Mouse (Mus musculus) lung, postnatal 0 days (tissue): ENCODE measurements at regions not wholly inside any gene's neighbourhood (a gene's known extent, or its start where the extent isn't known, plus 50 kb on each side); places are given as distances from the start of the nearest gene placed in this dataset.

Source experiments
- ATAC-seq: fragments of 200-750 bp; cut with Nextera tagmentation; 2 replicates; pipeline ENCODE4 v1.8.0; 2017; ENCODE audit warnings: moderate library complexity
- DNase-seq: peaks from one replicate; pipeline ENCODE4 v3.0.0-alpha.2; 2016; ENCODE audit warnings: low spot score
- H3K27ac ChIP-seq: fragments of 300-500 bp; sonication (generic); 2 replicates; pipeline ENCODE4 v1.5.1; 2014; ENCODE audit warnings: antibody characterized with exemption, mild to moderate bottlenecking, low read length, mixed read lengths
- H3K27me3 ChIP-seq: fragments of 300-500 bp; sonication (generic); replicated peaks from 2 replicates; pipeline ENCODE4 v1.6.1; 2014; ENCODE audit warnings: low read length, mixed read lengths; ENCODE audit not compliant: insufficient read depth
- H3K36me3 ChIP-seq: fragments of 300-500 bp; sonication (generic); 2 replicates; pipeline ENCODE4 v1.6.1; 2014; ENCODE audit warnings: low read length, mixed read lengths; ENCODE audit not compliant: insufficient read depth
- H3K4me1 ChIP-seq: fragments of 300-500 bp; sonication (generic); 2 replicates; pipeline ENCODE4 v1.6.1; 2014; ENCODE audit warnings: antibody characterized with exemption, low read depth, low read length, mixed read lengths; ENCODE audit not compliant: insufficient read depth
- H3K4me2 ChIP-seq: fragments of 300-500 bp; sonication (generic); replicated peaks from 2 replicates; pipeline ENCODE4 v1.6.1; 2014; ENCODE audit warnings: low read depth, mild to moderate bottlenecking, low read length, moderate library complexity, mixed read lengths
- H3K4me3 ChIP-seq: fragments of 300-500 bp; sonication (generic); 2 replicates; pipeline ENCODE4 v1.5.1; 2014; ENCODE audit warnings: low read depth, low read length
- H3K9ac ChIP-seq: fragments of 300-500 bp; sonication (generic); replicated peaks from 2 replicates; pipeline ENCODE4 v1.6.1; 2014; ENCODE audit warnings: low read depth, mild to moderate bottlenecking
- H3K9me3 ChIP-seq: fragments of 300-500 bp; sonication (generic); 2 replicates; pipeline ENCODE4 v1.6.1; 2016; ENCODE audit warnings: low read length, mixed read lengths
- CTCF ChIP-seq: IDR thresholded peaks from 2 replicates; pipeline ENCODE4 v1.5.1; 2016; ENCODE audit warnings: antibody characterized with exemption, mild to moderate bottlenecking
- EP300 ChIP-seq: IDR thresholded peaks from 2 replicates; pipeline ENCODE4 v1.6.1; 2016; ENCODE audit warnings: antibody characterized with exemption, mild to moderate bottlenecking, control low read depth
- WGBS: fragments of 180-500 bp; shearing (Covaris S2); extraction: QIAGEN DNeasy Blood & Tissue Kit; methylation state at CpG from one replicate; pipeline ENCODE4 v1.1.7; 2014; 5-methylcytosine and 5-hydroxymethylcytosine counted together

- no peaks in the 10 kb centered on the region for H3K9me3 ChIP-seq
- H3K36me3 ChIP-seq = no peaks in the 10 kb centered on the region
- H3K27ac ChIP-seq = no peak overlapping the region
- H3K27me3 ChIP-seq = no peaks in the 10 kb centered on the region
- peaks cover 8% of the 10 kb centered on the region; the same call in 1 of the 2 replicates for H3K4me1 ChIP-seq
- H3K4me2 ChIP-seq = no peak overlapping the region
- H3K9ac ChIP-seq = no peak overlapping the region
- no peak overlapping the region for H3K4me3 ChIP-seq
- DNase-seq = peak; percentile 55
- TF ChIP-seq EP300 (0 out of 2 replicates have a peak, but pooled peaks have one; percentile 28), CTCF (0 out of 2 replicates have a peak, but pooled peaks have one; percentile 13)
- WGBS = 16% methylated on average over 5 of the region's 5 CpGs
- ATAC-seq = peak; percentile 49
Observed at GRCm38 (mm10) chr10:3630763-3631223, 90.8 kb downstream of the Iyd start.

GRCm38 (mm10) chr10:3633871-3634496 lies 93.9 kb downstream of the Iyd start:
- ATAC-seq = peak; percentile 92
- peaks cover 8% of the 10 kb centered on the region; the same call in 1 of the 2 replicates for H3K4me1 ChIP-seq
- WGBS = 26% methylated on average over 5 of the region's 5 CpGs
- no peaks in the 10 kb centered on the region for H3K36me3 ChIP-seq
- H3K9me3 ChIP-seq = no peaks in the 10 kb centered on the region
- no peak for TF ChIP-seq CTCF
- TF ChIP-seq EP300 = peak; percentile 54
- H3K27me3 ChIP-seq = no peaks in the 10 kb centered on the region
- H3K27ac ChIP-seq = peak overlapping the region; percentile 39
- H3K4me3 ChIP-seq = no peak overlapping the region
- no peak overlapping the region for H3K4me2 ChIP-seq
- H3K9ac ChIP-seq = no peak overlapping the region
- peak; percentile 83 for DNase-seq

DNA sequence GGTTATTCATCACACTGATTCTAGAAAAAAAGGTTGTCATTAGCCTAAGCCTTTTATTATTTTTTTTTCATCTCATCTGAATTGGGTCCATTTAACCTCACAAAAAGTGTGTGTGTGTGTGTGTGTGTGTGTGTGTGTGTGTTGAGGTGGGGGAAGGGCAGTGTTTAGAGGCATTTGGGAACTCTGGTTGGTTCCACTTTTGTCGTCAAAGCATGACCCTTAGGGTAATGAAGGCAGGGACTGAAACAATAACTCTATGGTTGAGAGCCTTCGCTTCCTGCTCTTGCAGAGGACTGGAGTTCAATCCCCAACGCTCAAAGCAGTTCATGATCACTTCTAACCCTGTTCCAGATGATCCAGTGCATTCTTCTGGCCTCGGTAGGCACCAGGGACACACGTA lies 96.1 kb upstream of the Plekhg1 start:
- 81% methylated on average over 5 of the region's 5 CpGs for WGBS
- TF ChIP-seq EP300 = no peak
- TF ChIP-seq CTCF = no peak
- no peaks in the 10 kb centered on the region for H3K4me1 ChIP-seq
- DNase-seq (no peak), ATAC-seq (no peak)
- no peaks in the 10 kb centered on the region for H3K36me3 ChIP-seq
- H3K4me3 ChIP-seq = no peak overlapping the region
- H3K27ac ChIP-seq = no peak overlapping the region
- H3K9ac ChIP-seq = no peak overlapping the region
- no peaks in the 10 kb centered on the region for H3K27me3 ChIP-seq
- no peak overlapping the region for H3K4me2 ChIP-seq
- no peaks in the 10 kb centered on the region for H3K9me3 ChIP-seq

GRCm38 (mm10) chr10:3645030-3645429 lies 95.1 kb upstream of the Plekhg1 start:
- H3K4me2 ChIP-seq = no peak overlapping the region
- H3K4me3 ChIP-seq = no peak overlapping the region
- H3K36me3 ChIP-seq = no peaks in the 10 kb centered on the region
- no peaks in the 10 kb centered on the region for H3K9me3 ChIP-seq
- TF ChIP-seq EP300 (no peak), CTCF (no peak)
- no peak for DNase-seq
- H3K9ac ChIP-seq = no peak overlapping the region
- ATAC-seq = no peak
- WGBS = 41% methylated on average over 5 of the region's 5 CpGs
- H3K27me3 ChIP-seq = no peaks in the 10 kb centered on the region
- H3K4me1 ChIP-seq = no peaks in the 10 kb centered on the region
- H3K27ac ChIP-seq = no peak overlapping the region

DNA sequence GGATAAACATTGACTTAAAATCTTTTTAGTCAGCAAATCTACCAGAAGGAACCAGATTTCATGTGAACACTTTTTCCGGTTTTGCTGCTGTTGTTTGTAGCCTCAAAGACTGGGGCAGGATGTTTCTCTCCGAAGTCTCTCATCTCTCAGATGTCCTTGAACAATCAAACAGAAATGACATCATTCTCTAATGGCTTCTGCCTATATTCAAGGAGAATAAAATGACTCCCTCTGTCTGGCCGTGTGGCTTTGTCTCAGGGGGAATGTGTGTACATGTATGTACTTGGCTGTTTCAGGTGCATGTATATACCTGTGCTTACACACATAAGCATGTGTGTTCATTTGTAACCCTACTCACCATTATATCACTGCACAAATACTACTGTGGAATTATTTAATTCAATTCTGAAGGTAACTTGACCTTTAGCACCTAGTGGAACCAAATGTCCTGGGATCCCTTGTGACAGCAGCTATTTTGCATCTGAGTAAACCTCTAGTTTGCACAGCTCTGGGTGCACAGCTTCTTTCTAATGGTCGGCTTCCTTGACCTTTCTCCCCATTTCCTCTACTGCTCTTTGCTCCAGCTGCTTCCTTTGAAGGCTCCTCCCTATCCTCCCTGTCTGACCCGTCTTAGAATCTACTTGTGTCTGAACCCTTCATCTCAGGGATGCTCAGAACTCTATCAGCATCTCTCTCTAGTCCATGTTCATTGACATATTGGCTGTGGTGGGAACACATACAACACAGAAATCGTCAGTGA lies 93.8 kb upstream of the Plekhg1 start:
- no peak overlapping the region for H3K4me3 ChIP-seq
- ATAC-seq (no peak), DNase-seq (peak; percentile 9)
- H3K9ac ChIP-seq = no peak overlapping the region
- H3K27ac ChIP-seq = peak overlapping the region; percentile 11; the same call in 1 of the 2 replicates
- H3K36me3 ChIP-seq = no peaks in the 10 kb centered on the region
- no peaks in the 10 kb centered on the region for H3K9me3 ChIP-seq
- no peak for TF ChIP-seq EP300
- TF ChIP-seq CTCF = no peak
- WGBS = 43% methylated on average over 6 of the region's 6 CpGs
- H3K4me1 ChIP-seq = no peaks in the 10 kb centered on the region
- no peak overlapping the region for H3K4me2 ChIP-seq
- H3K27me3 ChIP-seq = no peaks in the 10 kb centered on the region

DNA sequence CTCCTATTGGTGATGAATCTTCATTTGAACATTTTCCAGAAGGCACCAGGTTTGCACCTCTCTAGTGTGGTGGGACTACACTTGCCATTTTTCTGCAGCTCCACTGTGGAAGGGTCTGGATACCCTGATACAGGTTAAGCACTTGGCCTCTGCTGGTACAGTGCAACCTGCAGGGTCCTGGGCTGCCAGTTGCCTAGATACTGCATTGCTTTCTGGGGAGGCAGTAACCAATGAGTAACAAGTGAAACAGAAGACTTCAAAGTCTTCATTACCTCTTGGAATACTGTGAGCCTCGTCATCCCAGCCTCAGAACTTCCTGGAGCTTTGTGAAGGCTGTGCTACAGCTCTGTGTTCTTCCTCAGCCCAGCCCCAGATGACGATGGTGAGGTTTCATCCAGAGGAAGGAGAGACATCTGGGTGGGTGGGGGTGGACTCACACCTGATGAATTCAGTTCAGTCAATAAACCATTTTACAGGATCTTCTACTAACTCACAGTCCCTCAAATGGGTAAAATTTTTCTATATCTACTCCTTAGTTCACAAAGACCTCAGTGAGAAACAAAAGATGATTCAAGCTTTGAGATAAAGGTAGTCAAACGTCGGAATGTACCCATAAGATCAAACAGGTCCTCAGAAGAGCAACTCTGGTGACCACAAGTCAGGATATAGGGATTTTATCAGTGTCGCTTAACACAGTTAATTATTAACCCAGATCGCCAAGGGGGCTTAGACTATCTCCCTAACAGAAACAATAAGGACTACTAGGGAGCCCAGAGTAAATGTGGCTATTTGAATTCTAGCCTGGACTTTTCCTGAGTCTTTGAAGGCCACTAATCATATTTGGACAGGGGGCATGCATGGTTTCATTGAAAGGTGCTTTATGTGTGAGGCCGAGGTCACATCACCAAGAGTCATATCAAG lies 92.1 kb upstream of the Plekhg1 start:
- H3K36me3 ChIP-seq = no peaks in the 10 kb centered on the region
- no peak overlapping the region for H3K9ac ChIP-seq
- H3K27me3 ChIP-seq = no peaks in the 10 kb centered on the region
- TF ChIP-seq CTCF = no peak
- no peak for TF ChIP-seq EP300
- no peak for ATAC-seq
- DNase-seq = no peak
- H3K9me3 ChIP-seq = no peaks in the 10 kb centered on the region
- WGBS = 51% methylated on average over 7 of the region's 7 CpGs
- no peak overlapping the region for H3K27ac ChIP-seq
- no peaks in the 10 kb centered on the region for H3K4me1 ChIP-seq
- no peak overlapping the region for H3K4me3 ChIP-seq
- no peak overlapping the region for H3K4me2 ChIP-seq
